Mouse (Mus musculus) hindbrain, embryonic 12.5 days (tissue): ENCODE measurements around the gene Efhd2. TPM values are rescaled to one million over a fixed set of nuclear protein-coding genes. Genes with fewer than 3 reads are reported as not detected.

ENCODE experiments used
- ATAC-seq: fragments of 200-750 bp; cut with Nextera tagmentation; 2 replicates; pipeline ENCODE4 v1.8.0; 2017; ENCODE audit warnings: moderate TSS enrichment; ENCODE audit not compliant: low FRiP score
- H3K27ac ChIP-seq: fragments of 300-500 bp; sonication (generic); 2 replicates; pipeline ENCODE4 v1.5.1; 2016; ENCODE audit warnings: mild to moderate bottlenecking
- H3K27me3 ChIP-seq: fragments of 300-500 bp; sonication (generic); 2 replicates; pipeline ENCODE4 v1.6.1; 2016; ENCODE audit warnings: mild to moderate bottlenecking
- H3K36me3 ChIP-seq: fragments of 300-500 bp; sonication (generic); 2 replicates; pipeline ENCODE4 v1.6.1; 2016; ENCODE audit warnings: mild to moderate bottlenecking
- H3K4me1 ChIP-seq: fragments of 300-500 bp; sonication (generic); 2 replicates; pipeline ENCODE4 v1.6.1; 2016
- H3K4me2 ChIP-seq: fragments of 300-500 bp; sonication (generic); replicated peaks from 2 replicates; pipeline ENCODE4 v1.6.1; 2016; ENCODE audit warnings: mild to moderate bottlenecking
- H3K4me3 ChIP-seq: fragments of 300-500 bp; sonication (generic); 2 replicates; pipeline ENCODE4 v1.5.1; 2016; ENCODE audit warnings: mild to moderate bottlenecking
- H3K9ac ChIP-seq: fragments of 300-500 bp; sonication (generic); 2 replicates; pipeline ENCODE4 v1.6.1; 2016; ENCODE audit warnings: mild to moderate bottlenecking, moderate library complexity
- H3K9me3 ChIP-seq: fragments of 300-500 bp; sonication (generic); replicated peaks from 2 replicates; pipeline ENCODE4 v1.6.1; 2016; ENCODE audit warnings: mild to moderate bottlenecking
- WGBS: fragments of 180-500 bp; shearing (Covaris S2); methylation state at CpG from one replicate; pipeline ENCODE4 v1.1.7; 2016; 5-methylcytosine and 5-hydroxymethylcytosine counted together
- polyA plus RNA-seq: library from polyadenylated mRNA; unstranded; fragments of >200 nt; fragmentation: Nextera tagmentation; extraction: Ambion mirVana; gene quantifications from 2 replicates; pipeline ENCODE4 v1.2.1, GENCODE M21; 2016

The Efhd2 gene
- polyA plus RNA-seq, result 79.7 and 83.8 TPM in 2 replicates

DNA sequence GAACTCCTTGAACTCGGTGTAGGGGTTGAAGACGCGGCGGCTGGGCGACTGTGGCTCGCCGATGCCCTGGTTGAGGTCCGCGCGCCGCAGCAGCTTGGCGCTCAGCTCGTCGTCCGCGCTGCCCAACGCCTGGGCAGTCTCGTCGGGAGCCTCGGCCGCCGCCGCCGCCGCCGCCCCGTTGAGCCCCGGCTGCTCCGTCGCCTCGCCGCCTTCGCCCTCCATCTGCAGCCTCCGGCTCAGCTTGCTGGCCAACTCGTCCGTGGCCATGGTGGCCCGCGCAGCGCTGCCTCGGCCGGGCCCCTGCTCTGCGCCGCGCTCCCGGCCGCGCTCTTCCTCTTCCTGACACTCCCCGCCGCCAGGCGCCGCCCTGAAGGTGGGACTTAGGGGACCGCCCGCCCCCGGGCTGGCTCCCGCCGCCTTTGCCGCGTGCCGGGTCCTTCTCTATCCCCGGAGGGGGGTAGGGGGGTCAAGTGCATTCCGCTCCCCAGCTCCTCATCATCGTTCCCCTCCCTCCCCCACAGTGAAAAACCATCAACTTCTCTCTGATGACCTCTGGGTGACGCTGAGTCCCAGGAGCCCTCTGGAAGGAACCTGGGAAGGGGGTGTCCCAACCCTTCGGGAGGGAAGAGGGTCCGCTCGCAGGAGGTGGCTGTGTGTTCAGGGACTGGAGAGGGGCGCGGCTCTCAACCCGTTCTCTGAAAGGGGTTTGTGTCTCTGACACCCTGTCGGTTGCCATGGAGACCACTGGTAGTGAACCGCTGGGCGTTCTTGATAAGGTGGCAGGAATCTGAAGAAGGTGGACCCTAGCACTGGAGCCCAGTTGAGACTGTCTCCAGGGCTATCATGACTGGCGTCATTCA, at the start of gene Efhd2:
Gene Efhd2, minus strand, starts transcription at position 320 of the 860 bp plus-strand sequence.
- H3K4me2 ChIP-seq, result peak within 1 kb of the TSS; percentile 79
- peak within 1 kb of the TSS; percentile 86 for H3K9ac ChIP-seq
- no peaks in the 10 kb centered on the region for H3K36me3 ChIP-seq
- H3K4me1 ChIP-seq, result peaks cover 49% of the 10 kb centered on the region
- peak within 1 kb of the TSS; percentile 70 for H3K27ac ChIP-seq
- 0 out of 2 replicates have a peak, but pooled peaks cover 3% of the 10 kb centered on the region for H3K27me3 ChIP-seq
- H3K9me3 ChIP-seq, result no peaks in the 10 kb centered on the region
- H3K4me3 ChIP-seq, result peak within 1 kb of the TSS; percentile 73
- WGBS, result under 1% methylated on average over 73 of the region's 73 CpGs
- ATAC-seq, result peak; percentile 92

DNA sequence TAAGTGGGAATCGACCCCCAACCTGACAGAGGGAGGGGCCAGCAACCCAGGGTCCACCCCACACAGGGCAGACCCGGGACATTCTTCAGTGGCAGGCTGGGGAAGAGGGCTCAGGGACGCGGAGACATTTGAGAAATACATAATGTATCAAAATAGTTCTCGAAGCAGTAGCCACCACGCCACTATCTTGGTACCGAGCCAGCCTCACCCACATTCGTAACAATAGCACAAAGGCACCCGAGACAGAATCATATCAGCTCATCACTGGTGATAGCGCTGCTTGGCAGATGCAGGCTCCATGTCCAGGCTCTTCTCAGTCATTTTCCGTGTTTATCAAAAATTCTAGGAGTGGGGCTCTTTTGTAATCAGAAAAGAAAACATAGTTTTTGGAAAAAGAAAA, 49.2 kb upstream of the Efhd2 start:
- Histone ChIP-seq H3K36me3 (no peaks in the 10 kb centered on the region), H3K4me2 (no peak overlapping the region), H3K4me1 (peaks cover under 1% of the 10 kb centered on the region; the same call in 1 of the 2 replicates), H3K27me3 (no peaks in the 10 kb centered on the region), H3K9me3 (no peaks in the 10 kb centered on the region), H3K4me3 (no peak overlapping the region), H3K27ac (no peak overlapping the region), H3K9ac (no peak overlapping the region)
- no peak for ATAC-seq
- WGBS, result 85% methylated on average over 11 of the region's 11 CpGs

DNA sequence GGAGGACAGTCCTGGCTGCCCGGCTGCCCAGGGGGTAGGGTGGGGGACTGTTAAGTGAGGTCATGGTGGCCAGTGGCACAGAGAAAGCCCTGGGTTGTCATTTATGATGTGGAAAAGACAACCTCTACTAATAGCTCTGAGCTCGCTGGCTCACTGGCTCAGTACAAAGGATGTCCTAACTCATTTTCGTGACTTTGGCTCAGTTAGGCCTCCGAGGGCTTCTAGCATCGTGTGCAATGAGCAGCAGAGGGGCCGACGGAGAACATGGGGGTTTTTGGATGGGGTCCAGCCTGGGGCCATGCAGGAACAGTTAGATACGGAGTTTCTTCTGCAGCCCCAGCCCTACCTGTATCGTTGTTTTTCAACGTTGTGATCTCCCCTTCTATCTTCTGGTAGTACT, 45.7 kb upstream of the Efhd2 start:
- 93% methylated on average over 10 of the region's 10 CpGs for WGBS
- no peaks in the 10 kb centered on the region for H3K36me3 ChIP-seq
- no peaks in the 10 kb centered on the region for H3K9me3 ChIP-seq
- no peak for ATAC-seq
- no peak overlapping the region for H3K27ac ChIP-seq
- H3K27me3 ChIP-seq, result no peaks in the 10 kb centered on the region
- no peak overlapping the region for H3K4me2 ChIP-seq
- no peak overlapping the region for H3K9ac ChIP-seq
- H3K4me3 ChIP-seq, result no peak overlapping the region
- no peaks in the 10 kb centered on the region for H3K4me1 ChIP-seq

DNA sequence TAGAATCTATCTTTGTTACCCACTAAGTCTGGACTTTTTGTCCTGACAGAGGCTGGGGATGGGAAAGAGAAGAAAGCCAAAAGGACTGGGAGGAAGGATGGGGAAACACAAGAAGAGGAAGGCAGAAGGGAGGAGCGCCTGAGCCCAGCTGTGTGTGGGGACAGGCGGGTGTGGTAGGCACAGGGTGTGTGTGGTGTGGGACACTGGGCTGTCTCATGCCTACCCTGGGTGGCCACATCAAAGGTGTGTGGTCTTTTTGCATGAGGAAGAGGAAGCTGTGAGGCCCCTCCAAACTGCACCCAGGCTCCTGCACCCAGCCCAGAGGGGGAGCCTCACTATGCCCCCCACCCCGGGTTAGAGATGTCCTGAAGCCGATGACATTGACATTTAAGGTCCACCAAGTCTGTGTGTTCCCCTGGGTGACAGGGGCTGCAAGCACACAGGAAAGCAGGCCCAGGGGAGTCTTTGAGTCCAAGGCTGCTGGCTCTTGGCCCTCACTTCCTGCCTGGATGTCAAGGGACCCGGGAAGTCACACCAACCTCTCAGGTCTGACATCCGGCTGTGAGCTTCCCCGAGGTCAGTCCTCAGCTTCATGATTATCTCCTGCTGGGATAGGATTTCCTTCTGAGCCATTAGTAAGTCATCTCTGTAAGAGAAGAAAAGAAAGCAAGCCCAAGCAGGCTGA, 43.2 kb upstream of the Efhd2 start:
- H3K4me2 ChIP-seq, result no peak overlapping the region
- H3K4me3 ChIP-seq, result no peak overlapping the region
- H3K9ac ChIP-seq, result no peak overlapping the region
- H3K9me3 ChIP-seq, result no peaks in the 10 kb centered on the region
- no peaks in the 10 kb centered on the region for H3K27me3 ChIP-seq
- H3K36me3 ChIP-seq, result no peaks in the 10 kb centered on the region
- ATAC-seq, result no peak
- WGBS, result 58% methylated on average over 7 of the region's 7 CpGs
- H3K27ac ChIP-seq, result no peak overlapping the region
- H3K4me1 ChIP-seq, result no peaks in the 10 kb centered on the region

DNA sequence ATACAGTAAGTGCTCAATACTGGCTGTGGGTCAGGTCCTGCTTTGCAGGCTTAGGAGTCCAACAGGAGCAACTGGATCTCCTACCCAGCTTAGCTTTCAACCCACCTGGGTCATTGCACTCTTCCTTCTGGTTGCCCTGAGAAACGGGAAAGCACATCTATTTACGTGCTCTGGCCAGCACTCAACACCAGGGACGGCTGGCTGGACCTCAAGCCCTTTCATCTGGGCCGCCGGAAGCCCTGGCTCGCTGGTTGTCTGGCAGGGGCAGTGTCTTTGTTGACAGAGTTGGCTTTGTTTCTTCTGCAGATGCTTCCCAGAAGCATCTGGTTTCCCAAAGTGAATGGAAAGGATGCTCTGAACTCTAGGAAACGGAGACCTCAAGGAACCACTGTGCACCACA, 39.3 kb upstream of the Efhd2 start:
- Histone ChIP-seq H3K27me3 (no peaks in the 10 kb centered on the region), H3K27ac (no peak overlapping the region), H3K4me2 (no peak overlapping the region), H3K4me3 (no peak overlapping the region), H3K4me1 (no peaks in the 10 kb centered on the region), H3K9ac (no peak overlapping the region), H3K36me3 (no peaks in the 10 kb centered on the region), H3K9me3 (no peaks in the 10 kb centered on the region)
- ATAC-seq, result no peak
- WGBS, result 28% methylated on average over 7 of the region's 7 CpGs

DNA sequence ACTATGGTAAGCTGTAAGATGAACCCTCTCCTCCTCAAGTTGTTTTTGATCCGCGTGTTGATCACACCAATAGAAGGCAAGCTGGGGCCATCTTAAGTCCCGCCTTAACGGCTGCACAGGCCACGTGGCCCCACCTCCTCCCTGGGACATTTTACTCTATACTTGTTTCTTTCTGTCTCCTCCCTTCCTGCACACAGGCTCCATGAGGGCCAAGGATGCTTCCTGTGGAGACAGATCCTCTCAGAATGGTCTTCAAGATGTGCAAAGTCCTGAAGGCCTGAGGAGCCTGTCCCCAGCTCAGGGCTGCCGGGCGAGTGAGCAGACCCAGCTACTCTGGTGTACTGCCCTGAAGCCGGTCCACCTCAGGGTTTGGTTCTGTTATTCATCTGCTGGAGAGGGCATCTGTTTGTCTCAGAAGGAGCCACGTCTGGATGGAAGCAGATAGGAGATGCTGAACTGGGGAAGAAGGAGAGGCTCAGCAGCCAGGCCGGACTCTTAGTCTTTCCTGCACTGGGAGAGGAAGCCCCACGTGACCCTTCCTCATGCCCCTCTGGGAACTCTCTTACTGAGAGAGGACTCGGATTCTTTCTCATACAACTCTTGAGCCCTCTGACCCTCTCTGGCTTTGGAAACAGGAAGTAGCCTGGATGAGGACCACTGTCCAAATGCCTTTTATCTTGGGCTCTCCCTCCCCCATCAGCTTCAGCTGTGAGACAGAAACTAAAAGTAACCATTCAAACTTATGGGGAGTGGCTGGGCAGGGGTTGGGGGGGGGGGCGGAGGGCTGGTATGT, 38.7 kb upstream of the Efhd2 start:
- ATAC-seq, result no peak
- H3K9me3 ChIP-seq, result no peaks in the 10 kb centered on the region
- no peak overlapping the region for H3K4me2 ChIP-seq
- 67% methylated on average over 13 of the region's 13 CpGs for WGBS
- H3K9ac ChIP-seq, result no peak overlapping the region
- no peaks in the 10 kb centered on the region for H3K36me3 ChIP-seq
- no peaks in the 10 kb centered on the region for H3K27me3 ChIP-seq
- H3K27ac ChIP-seq, result no peak overlapping the region
- no peaks in the 10 kb centered on the region for H3K4me1 ChIP-seq
- no peak overlapping the region for H3K4me3 ChIP-seq

DNA sequence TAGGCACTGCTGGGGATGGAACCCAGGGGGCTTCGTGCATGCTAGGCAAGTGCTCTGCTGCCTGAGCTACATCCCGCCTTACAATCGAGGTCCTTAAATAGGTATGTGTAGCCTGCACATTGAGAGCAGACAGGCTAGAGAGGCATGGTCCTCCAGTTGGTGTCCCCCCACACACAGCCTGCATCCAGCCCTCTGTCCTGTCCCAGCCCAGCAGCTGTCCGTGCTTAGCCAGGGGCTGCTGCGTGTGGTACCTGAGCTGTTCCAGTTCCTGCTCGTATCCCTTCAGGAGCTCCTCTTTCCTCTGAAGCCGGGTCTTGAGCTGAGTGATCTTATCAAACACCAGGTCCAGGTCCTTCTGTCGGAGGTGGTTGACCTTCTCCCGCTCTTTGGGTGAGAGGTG, 30.0 kb upstream of the Efhd2 start:
- ATAC-seq, result no peak
- Histone ChIP-seq H3K9me3 (no peaks in the 10 kb centered on the region), H3K4me3 (no peak overlapping the region), H3K27ac (no peak overlapping the region), H3K36me3 (no peaks in the 10 kb centered on the region), H3K4me1 (peaks cover 33% of the 10 kb centered on the region), H3K27me3 (no peaks in the 10 kb centered on the region), H3K9ac (no peak overlapping the region), H3K4me2 (no peak overlapping the region)
- WGBS, result 81% methylated on average over 9 of the region's 9 CpGs

DNA sequence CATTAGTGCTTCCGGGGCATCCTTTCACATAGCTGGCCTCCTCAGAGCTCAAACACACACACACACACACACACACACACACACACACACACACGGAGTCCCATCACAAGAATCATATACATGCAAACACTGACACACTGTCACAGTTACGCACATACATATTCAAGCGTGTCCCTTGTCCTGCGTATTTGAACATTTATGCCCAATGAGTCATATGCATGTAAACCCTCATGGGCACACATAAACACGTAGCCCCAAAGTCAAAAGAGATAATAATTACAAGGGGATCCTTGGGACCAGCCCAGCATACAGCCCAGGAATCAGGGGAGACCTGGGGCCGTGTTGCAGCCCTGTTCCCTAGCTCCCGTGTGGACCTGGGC, 27.7 kb upstream of the Efhd2 start:
- no peak overlapping the region for H3K4me3 ChIP-seq
- peaks cover 54% of the 10 kb centered on the region for H3K4me1 ChIP-seq
- H3K9ac ChIP-seq, result no peak overlapping the region
- 70% methylated on average over 8 of the region's 8 CpGs for WGBS
- no peaks in the 10 kb centered on the region for H3K36me3 ChIP-seq
- H3K27me3 ChIP-seq, result no peaks in the 10 kb centered on the region
- no peak overlapping the region for H3K4me2 ChIP-seq
- H3K27ac ChIP-seq, result peak overlapping the region; percentile 81
- H3K9me3 ChIP-seq, result no peaks in the 10 kb centered on the region
- ATAC-seq, result 0 out of 2 replicates have a peak, but pooled peaks have one; percentile 11

DNA sequence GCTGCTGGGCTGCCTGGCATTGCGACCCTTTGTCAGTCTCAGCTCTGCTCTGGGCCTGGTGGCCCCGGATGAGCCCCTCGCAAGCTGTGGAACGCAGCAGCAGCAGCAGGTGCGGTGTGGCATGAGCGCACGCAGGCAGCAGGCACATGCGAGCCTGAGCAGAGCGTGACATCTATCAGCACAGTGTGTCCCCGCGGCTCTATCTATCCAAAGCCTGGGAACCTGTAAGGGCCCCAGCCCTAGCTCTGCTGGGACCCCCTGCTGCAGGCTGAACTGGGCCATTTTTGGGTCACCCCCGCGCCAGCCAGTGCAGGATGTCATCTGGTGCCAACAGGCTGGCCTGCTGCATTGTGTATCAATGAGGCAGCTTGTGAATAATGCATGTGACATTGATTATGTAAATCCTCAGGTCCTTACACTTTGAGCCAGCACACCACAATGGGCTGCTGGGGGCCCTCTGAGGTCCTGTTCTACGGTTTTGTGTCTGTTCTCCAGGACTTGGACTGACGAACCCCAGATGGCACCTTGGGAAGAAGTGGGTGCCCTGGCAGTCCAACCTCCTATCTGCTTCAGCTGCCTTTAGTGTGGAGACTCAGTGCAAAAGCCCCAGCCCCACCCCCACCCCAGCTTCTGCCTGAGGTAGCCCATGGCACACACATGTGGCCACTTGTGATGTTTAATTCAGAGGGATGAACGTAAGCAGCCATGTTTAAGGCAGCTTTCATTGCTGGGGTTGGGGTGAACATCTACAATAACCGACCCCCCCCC, 27.2 kb upstream of the Efhd2 start:
- WGBS, result 26% methylated on average over 17 of the region's 17 CpGs
- H3K9me3 ChIP-seq, result no peaks in the 10 kb centered on the region
- no peak overlapping the region for H3K9ac ChIP-seq
- ATAC-seq, result peak; percentile 78
- no peak overlapping the region for H3K4me3 ChIP-seq
- peak overlapping the region; percentile 13 for H3K4me2 ChIP-seq
- peak overlapping the region; percentile 81 for H3K27ac ChIP-seq
- H3K36me3 ChIP-seq, result no peaks in the 10 kb centered on the region
- H3K27me3 ChIP-seq, result no peaks in the 10 kb centered on the region
- peaks cover 58% of the 10 kb centered on the region for H3K4me1 ChIP-seq

DNA sequence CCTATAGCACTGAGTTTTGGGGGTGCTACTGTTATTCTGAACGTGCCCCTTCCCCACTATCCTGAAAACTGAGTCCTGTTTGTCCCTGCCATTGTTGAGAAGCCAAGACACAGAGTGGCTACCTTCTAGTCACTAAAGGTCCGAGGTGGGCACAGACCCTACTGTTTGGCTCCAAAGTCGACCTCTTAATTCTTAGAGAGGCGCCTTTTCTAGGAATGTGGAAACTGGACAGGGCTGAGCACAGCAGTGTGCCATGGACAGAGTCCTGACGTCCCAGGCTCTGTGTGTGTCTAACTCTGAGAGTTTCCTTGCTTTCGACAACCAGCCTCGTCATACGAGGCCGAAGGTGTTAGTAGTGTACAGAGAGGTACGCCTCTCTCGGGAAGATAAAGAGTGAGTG, 25.7 kb upstream of the Efhd2 start:
- no peak overlapping the region for H3K4me3 ChIP-seq
- H3K27me3 ChIP-seq, result no peaks in the 10 kb centered on the region
- no peak overlapping the region for H3K4me2 ChIP-seq
- no peaks in the 10 kb centered on the region for H3K36me3 ChIP-seq
- ATAC-seq, result no peak; the same call in 1 of the 2 replicates
- H3K9ac ChIP-seq, result no peak overlapping the region
- no peaks in the 10 kb centered on the region for H3K9me3 ChIP-seq
- WGBS, result 46% methylated on average over 11 of the region's 11 CpGs
- H3K27ac ChIP-seq, result peak overlapping the region; percentile 81
- H3K4me1 ChIP-seq, result peaks cover 61% of the 10 kb centered on the region

DNA sequence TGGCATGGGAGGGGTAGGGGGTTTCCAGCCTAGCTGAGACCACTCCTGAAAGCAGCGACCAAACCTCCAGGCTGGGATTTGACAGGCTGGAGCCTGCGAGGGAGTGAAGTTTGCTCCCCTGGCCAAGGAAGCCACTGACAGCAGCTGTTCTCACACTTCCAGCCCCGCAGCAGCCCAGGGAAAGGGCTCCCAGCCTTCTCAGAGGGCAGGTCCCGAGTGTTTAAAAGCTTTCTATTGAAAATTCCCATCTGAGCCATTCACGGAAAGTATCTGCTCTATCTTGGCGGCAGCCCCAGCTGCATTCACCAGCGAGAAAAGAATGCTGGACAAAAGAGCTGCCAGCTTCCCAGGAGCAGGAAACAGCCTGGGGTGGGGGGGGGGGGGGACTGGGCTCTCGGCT, 25.2 kb upstream of the Efhd2 start:
- Histone ChIP-seq H3K9ac (no peak overlapping the region), H3K4me3 (no peak overlapping the region), H3K27ac (peak overlapping the region; percentile 81), H3K4me2 (no peak overlapping the region; the same call in 1 of the 2 replicates), H3K4me1 (peaks cover 61% of the 10 kb centered on the region), H3K9me3 (no peaks in the 10 kb centered on the region), H3K36me3 (no peaks in the 10 kb centered on the region), H3K27me3 (no peaks in the 10 kb centered on the region)
- peak; percentile 33 for ATAC-seq
- 4% methylated on average over 8 of the region's 8 CpGs for WGBS
